Mouse (Mus musculus) kidney, postnatal 4 days (tissue): ENCODE data around the gene Ubl3.

Experiments used
- DNase-seq, 2 experiments: peaks; one replicate each; pipeline ENCODE4 v3.0.0; 2021; ENCODE audit warnings: mixed read lengths in 2 of 2

Gene Ubl3

GRCm38 (mm10) chr5:148562235-148562634 lies 9.6 kb upstream of the Ubl3 start:
- no peak for DNase-seq

DNA sequence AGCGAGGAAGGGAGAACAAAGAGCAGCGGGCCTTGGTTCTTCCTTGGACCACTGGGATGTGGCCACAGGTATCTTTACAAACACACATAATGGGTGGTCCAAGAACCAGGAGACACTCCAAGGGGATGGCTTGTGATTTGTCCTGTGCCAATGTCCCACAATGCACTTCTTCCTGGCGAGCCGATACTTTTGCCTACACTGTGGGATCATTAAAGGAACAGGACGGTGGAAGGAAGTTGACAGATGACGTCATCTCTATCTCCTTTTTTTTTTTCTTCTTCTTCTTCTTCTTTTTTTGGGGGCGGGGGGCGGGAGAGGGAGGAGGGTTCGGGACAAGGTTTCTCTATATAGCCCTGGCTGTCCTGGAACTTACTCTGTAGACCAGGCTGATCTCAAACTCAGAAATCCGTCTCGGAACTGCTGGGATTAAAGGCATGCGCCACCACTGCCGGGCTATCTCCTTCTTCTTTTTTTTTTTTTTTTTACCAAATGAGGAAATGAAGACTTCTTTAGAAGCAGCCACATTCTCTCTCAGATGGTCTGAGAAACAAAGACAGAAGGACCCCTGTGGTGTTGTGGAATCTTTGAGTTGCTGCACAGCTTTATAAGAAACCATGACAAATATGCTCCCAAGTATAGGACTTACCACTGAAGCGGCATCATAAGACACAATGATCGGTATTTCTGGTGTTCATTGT lies 6.8 kb upstream of the Ubl3 start:
- no peak for DNase-seq

DNA sequence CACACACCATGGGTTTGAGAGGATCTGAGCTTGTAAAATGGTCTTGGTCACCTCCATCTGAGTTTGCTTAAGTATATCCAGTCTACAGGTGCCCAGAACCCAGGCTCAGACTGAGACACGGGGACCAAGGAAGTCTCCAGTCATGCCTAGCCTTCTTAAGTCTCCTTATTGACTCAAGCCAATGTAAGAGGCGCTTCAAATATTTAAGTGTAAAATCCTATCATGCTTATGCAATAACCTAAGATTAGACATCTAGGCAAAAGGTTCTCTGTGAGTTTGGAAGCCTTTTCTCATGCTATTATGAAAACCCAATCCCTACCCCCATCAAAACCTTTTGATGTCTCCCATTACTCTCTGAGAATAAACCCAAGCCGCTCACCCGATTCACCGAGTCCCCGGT lies 5.9 kb upstream of the Ubl3 start:
- no peak for DNase-seq

- no peak for DNase-seq
Observed at GRCm38 (mm10) chr5:148556509-148556908, 3.9 kb upstream of the Ubl3 start.

DNA sequence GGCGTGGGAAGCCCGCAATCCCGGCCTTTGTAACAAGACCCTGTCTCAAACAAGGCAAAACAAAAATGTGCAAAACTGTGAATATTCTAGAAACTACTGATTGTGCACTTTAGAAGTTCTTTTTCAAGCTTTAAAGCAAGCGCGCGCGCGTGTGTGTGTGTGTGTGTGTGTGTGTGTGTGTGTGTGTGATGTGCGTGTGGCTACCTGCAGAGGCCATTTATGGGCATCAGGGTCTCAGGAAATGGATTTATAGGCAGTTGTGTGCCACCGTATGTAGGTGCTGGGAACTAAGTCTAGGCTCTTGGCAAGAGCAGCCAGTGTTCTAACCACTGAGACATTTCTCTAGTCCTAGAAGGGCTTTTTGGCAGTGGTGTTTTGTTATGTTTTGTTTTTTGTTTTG lies 2.6 kb upstream of the Ubl3 start:
- DNase-seq = no peak

DNA sequence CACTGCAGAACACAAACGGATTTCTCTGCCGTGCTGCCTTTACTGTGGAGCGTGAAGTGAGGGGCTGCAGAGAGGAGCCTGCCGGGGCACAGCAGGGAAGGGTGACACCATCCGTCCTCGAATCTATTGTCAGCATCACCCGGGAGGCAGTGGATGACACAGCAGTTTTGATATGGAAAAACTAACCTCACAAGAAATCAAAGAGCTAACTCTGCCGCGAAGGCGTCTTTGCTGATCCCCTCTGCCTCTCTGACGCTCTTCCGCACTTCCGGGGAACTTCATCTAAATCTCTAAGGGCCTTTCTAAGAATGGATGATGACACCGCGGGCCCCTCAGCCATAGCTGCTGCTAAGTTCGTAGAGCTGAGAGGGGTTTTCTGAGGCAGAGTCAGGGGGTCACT lies 2.1 kb upstream of the Ubl3 start:
- no peak for DNase-seq

DNA sequence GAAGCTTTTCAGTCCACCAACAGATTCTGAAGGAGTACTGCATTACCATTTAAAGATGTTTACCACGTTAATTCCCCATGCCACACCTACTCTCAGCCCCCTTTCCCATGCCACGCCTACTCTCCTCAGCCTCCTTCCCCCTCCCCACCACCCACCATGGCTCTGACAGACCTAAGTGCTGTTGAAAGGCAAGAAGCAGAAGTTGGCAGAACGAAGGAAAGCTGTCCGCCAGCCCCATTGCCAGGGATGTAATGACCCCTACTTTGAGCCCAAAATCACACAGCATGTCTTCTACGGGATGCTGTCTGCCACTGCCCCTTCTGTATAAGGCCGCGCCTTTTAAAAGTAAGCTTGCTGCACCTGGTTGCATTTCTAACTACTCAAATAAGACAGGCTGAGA lies 1.7 kb upstream of the Ubl3 start:
- no peak for DNase-seq

GRCm38 (mm10) chr5:148553723-148554122 lies 1.1 kb upstream of the Ubl3 start:
- no peak for DNase-seq

DNA sequence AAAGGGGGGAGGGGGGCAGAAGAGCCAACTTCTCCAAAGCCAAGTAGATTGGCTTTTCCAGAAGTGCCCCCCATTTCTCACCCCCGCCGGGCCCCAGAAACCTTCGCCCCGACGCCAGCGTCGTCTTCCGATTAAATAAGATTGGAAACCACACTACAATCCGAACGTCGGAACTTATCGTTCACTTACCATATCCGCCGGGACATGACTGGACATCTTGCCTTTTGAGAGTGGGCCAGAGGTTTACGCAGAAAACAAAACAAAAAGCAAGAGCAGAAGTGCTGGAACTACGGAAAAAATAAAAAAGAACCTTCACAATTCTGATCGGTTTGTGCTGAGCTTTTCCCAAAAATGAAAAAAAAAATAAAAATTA lies 839 bp downstream of the Ubl3 start:
- peak; percentile 35 to 56 for DNase-seq

DNA sequence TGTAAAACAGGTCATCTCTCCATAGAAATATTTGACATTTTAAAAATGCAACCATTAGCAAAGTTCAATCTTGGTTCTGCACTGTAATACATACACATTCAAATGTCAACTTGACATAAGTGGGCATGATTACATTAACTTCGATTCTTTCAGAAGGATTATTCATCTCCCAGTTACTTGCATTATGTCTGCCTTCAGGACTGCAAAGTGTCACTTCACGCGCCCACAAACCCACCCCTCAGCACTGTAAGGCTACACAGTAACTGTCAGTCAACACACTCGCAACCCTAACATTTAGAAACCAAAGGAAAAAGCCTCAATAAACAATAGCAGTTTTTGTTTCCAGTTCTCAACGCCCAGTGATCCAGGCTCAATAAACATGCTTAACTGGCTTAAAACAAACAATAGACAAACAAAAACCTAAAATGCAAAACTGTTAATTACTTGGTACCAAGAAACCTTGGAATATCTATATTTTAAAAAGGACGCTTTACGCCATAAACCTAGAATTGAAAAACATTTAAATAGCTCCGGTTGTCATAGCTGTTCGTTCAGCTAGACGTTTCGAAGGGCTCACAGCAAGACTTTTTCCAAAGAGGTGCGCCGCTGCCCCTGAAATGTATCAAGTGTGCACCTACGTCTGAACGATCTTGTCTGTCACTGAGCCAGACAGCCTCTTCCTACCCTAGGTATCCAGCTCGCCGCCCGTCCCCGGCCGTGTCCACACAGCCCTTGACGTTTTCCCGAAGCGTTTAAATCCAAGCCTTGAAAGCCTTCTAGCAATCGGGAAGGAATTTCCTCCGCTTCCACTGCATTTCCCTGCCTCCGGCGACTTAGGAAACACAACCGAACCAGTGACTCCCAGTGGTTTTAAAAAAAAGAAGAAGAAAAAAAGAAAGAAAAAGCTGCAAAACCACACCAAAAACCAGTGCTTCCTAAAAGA lies 1.5 kb downstream of the Ubl3 start:
- DNase-seq = peak; percentile 54 to 66

- DNase-seq = peak; percentile 43 to 47
Observed at GRCm38 (mm10) chr5:148550393-148550792, 2.2 kb downstream of the Ubl3 start.

DNA sequence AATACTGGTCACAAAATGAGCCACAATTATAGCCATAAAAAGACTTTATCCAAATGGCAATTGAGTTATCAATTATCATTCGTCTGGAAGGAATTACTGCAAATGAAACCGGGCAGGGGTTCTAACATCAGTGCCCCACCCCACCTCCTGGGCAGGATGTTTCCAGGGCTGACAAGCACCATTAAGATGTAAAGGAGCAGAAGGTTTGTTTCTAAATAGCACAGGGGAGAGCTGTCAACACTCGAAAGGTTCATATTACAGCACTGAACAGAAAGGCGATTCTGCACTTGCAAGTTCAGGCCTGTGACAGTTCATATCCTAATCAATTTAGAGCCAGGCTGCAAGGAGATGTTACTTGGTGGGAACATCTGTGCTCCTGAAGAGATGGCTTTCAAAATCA lies 3.3 kb downstream of the Ubl3 start:
- no peak for DNase-seq

DNA sequence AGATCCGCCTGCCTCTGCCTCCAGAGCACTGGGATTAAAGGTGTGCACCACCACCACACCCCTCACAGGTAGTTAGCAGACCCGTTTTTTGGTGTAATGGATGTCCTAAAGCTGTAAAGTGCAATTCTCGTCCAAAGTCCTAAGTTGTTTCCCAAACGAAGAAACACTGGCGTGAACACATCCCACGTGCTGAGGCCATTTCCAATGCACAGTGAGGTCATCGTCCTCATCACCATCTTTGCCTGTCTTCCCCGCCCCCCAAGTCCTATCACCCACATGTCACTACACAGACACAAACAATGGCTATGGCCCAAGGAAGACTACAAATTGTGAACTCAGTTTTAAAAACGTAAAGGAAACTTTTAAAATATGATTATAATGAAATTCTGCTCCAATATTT lies 4.0 kb downstream of the Ubl3 start:
- DNase-seq = no peak

GRCm38 (mm10) chr5:148547870-148548456 lies 4.6 kb downstream of the Ubl3 start:
- no peak for DNase-seq

DNA sequence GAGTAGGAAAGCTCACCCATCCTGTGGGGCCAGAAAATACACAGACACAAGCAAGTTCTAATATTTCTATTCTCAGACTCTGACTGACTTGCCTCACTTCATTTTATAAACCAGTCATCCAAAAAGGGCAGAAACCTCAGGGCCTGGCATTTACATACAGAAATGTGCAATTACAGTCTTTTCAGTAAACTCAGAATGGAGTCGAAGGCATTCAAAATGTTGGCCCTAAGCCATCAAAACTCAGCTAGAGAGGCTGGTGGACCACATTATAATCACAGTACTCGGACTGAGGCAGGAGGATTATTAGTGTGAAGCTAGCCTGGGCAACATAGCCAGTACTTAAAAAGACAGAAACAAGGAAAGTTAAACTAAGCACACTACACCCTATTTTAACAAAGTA lies 5.6 kb downstream of the Ubl3 start:
- no peak for DNase-seq

- DNase-seq = no peak
Observed at GRCm38 (mm10) chr5:148544733-148545132, 7.9 kb downstream of the Ubl3 start.

DNA sequence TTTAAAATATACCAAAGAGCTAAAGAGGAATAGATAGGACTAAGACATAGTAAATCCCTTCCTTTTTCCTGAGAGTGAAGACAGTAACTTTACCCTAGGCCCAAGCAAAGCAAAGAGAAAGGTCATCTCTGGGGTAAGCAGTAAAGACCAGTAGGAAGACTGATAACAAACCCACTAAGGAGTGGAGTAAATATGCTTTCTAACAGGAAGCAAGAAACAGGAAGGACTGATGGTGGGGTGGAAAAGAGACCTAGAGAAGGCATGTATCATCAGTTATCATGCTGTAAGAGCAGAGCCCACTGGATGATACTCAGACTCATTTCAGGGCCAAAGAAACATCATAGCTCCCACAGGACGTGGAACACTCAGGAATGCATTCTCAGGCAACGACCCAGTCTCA lies 10.4 kb downstream of the Ubl3 start:
- DNase-seq = no peak

- DNase-seq = no peak
Observed at GRCm38 (mm10) chr5:148535669-148536430, 16.7 kb downstream of the Ubl3 start.

GRCm38 (mm10) chr5:148534644-148535043 lies 17.9 kb downstream of the Ubl3 start:
- DNase-seq = peak in 1 of 2 experiments; percentile 31

DNA sequence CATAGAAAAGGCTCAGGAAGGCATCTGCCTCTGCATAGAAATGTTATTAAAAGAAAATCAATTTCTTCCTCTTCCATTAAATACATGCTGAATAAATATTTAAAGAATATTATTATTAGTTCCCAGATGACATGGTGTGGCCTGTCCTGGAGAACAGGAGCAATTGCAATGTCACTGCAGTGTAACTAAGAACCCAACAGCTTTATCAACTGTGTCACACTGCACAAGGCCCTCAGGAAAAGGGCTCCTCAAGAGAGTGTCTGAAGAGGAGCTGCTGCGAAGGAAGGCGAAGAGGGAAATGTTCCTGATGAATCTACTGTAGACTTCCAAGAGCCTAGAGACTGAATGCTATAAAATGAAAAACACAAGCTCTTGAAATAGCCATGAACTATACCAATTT lies 18.7 kb downstream of the Ubl3 start:
- no peak for DNase-seq

DNA sequence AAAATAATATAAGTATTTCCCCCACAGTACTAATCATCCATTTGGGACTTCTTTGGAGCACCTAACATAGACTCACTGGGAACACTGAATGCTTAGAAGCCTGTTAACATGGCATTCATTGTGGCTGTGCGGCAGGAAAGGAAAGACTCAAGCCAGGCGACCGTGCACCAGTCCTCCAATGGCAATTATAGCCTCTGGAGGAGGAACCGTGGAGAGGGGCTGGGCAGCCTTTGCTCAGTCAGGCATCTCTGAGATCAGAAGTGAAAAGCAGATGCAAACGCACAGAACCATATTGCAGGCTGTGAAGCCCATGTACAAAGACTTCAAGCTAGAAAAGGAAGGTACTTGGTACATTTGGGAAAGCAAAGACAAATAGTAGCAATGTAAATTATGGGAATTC lies 20.4 kb downstream of the Ubl3 start:
- peak in 1 of 2 experiments; percentile 43 for DNase-seq

GRCm38 (mm10) chr5:148527632-148528031 lies 25.0 kb downstream of the Ubl3 start:
- DNase-seq = no peak

- DNase-seq = no peak
Observed at GRCm38 (mm10) chr5:148526631-148527030, 26.0 kb downstream of the Ubl3 start.
